Mouse (Mus musculus): Measurements from ENCODE around the gene Ppt1.
"Not testable (repeated sequence)": the region's sequence is repeated elsewhere in the genome, so short reads cannot be mapped to it uniquely, and the experiment has no call there.

Ppt1 gene

GRCm38 (mm10) chr4:122835530-122836402 lies at the start of gene Ppt1:
TSS of gene Ppt1 (plus strand) at chr4:122836242.
- peak; percentile 77 for DNase-seq (ENCODE audit: low spot score)

GRCm38 (mm10) chr4:122789335-122790089 lies 46.5 kb upstream of the Ppt1 start:
- no peak for DNase-seq (ENCODE audit: low spot score)

- peak; percentile 68 for DNase-seq (ENCODE audit: low spot score)
Observed at GRCm38 (mm10) chr4:122808108-122808507, 27.9 kb upstream of the Ppt1 start.

- no peak for DNase-seq (ENCODE audit: low spot score)
Observed at GRCm38 (mm10) chr4:122811180-122811579, 24.9 kb upstream of the Ppt1 start.

- no peak for DNase-seq (ENCODE audit: low spot score)
Observed at GRCm38 (mm10) chr4:122811824-122812223, 24.2 kb upstream of the Ppt1 start.

- DNase-seq (ENCODE audit: low spot score) = no peak
Observed at GRCm38 (mm10) chr4:122816202-122816601, 19.8 kb upstream of the Ppt1 start.

GRCm38 (mm10) chr4:122820941-122821340 lies 15.1 kb upstream of the Ppt1 start:
- DNase-seq (ENCODE audit: low spot score) = not testable (repeated sequence)

- no peak for DNase-seq (ENCODE audit: low spot score)
Observed at GRCm38 (mm10) chr4:122827651-122828050, 8.4 kb upstream of the Ppt1 start.

GRCm38 (mm10) chr4:122829339-122829738 lies 6.7 kb upstream of the Ppt1 start:
- no peak for DNase-seq (ENCODE audit: low spot score)

GRCm38 (mm10) chr4:122831888-122832287 lies 4.2 kb upstream of the Ppt1 start:
- DNase-seq (ENCODE audit: low spot score) = no peak

- no peak for DNase-seq (ENCODE audit: low spot score)
Observed at GRCm38 (mm10) chr4:122836403-122836775, 347 bp downstream of the Ppt1 start.

GRCm38 (mm10) chr4:122837180-122837730 lies 1.2 kb downstream of the Ppt1 start:
- DNase-seq (ENCODE audit: low spot score) = no peak

- DNase-seq (ENCODE audit: low spot score) = no peak
Observed at GRCm38 (mm10) chr4:122837994-122838393, 2.0 kb downstream of the Ppt1 start.

GRCm38 (mm10) chr4:122838416-122838815 lies 2.4 kb downstream of the Ppt1 start:
- DNase-seq (ENCODE audit: low spot score) = no peak

- no peak for DNase-seq (ENCODE audit: low spot score)
Observed at GRCm38 (mm10) chr4:122848150-122848621, 12.1 kb downstream of the Ppt1 start.

- DNase-seq (ENCODE audit: low spot score) = no peak
Observed at GRCm38 (mm10) chr4:122851535-122851934, 15.5 kb downstream of the Ppt1 start.

- no peak for DNase-seq (ENCODE audit: low spot score)
Observed at GRCm38 (mm10) chr4:122853691-122854090, 17.6 kb downstream of the Ppt1 start.

GRCm38 (mm10) chr4:122854770-122855169 lies 18.7 kb downstream of the Ppt1 start:
- DNase-seq (ENCODE audit: low spot score) = no peak

GRCm38 (mm10) chr4:122857909-122858308 lies 21.9 kb downstream of the Ppt1 start:
- DNase-seq (ENCODE audit: low spot score) = no peak

GRCm38 (mm10) chr4:122859096-122859674 lies 23.1 kb downstream of the Ppt1 start:
- no peak for DNase-seq (ENCODE audit: low spot score)

- no peak for DNase-seq (ENCODE audit: low spot score)
Observed at GRCm38 (mm10) chr4:122861836-122862235, 25.8 kb downstream of the Ppt1 start.

GRCm38 (mm10) chr4:122868041-122868440 lies 32.0 kb downstream of the Ppt1 start:
- no peak for DNase-seq (ENCODE audit: low spot score)
